ENCODE assay signal across 18 mouse cellular contexts in the genomic region with DNA sequence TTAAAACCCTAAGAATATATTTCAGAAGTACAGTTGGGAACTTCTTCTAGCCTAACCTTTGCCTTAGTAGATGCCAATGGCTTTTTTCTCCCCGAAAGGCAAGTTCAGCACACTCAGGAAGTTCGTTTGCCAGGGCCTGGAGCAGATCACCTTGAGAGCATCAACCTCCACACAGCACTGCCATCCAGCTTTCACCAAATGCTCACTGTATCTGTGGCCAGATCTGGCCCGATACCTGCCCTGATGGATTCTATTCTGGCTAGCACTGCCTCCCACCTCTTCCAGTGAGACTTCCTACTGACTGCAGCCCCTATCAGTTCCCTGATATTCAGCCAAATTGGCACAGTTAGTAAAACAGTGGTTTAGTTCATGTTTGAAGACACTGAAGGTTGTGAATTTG.
A peak's percentile ranks its signal among the peaks of the same experiment; 100 is the strongest.
DNase-seq lines count a peak whose midpoint lies in the region; ATAC-seq and TF ChIP-seq lines count a peak whose summit lies in the region.
"Had no signal": no experiment of that assay in that cellular context is flagged by ENCODE, and none has a peak within 500 bp of the region (broad histone marks: within the 10 kb centered on the region; RNA-seq: fewer than 3 reads in every experiment).

No protein-coding gene starts in this region.

- H3K27ac ChIP-seq in heart, embryonic 11.5 days (ENCODE audit: low read depth, low read length), result no peak overlapping the region
- H3K27ac ChIP-seq: embryonic facial prominence, embryonic 10.5 days; embryonic facial prominence, embryonic 12.5 days; forebrain, embryonic 13.5 days; forebrain, embryonic 15.5 days had no signal

- H3K36me3 ChIP-seq in heart, embryonic 11.5 days (ENCODE audit: control insufficient read depth, insufficient read depth, low read length), result no peaks in the 10 kb centered on the region
- H3K36me3 ChIP-seq: embryonic facial prominence, embryonic 10.5 days; embryonic facial prominence, embryonic 12.5 days; forebrain, embryonic 15.5 days had no signal

- no peaks in the 10 kb centered on the region for H3K9me3 ChIP-seq in heart, embryonic 11.5 days (replicated peaks; ENCODE audit: control insufficient read depth, low read length)
- H3K9me3 ChIP-seq: embryonic facial prominence, embryonic 10.5 days; embryonic facial prominence, embryonic 12.5 days; forebrain, embryonic 13.5 days; forebrain, embryonic 15.5 days had no signal

- no peak overlapping the region for H3K4me3 ChIP-seq in heart, embryonic 11.5 days (ENCODE audit: low read depth, low read length)
- H3K4me3 ChIP-seq: embryonic facial prominence, embryonic 10.5 days; embryonic facial prominence, embryonic 12.5 days; forebrain, embryonic 13.5 days; forebrain, embryonic 15.5 days had no signal

- H3K4me1 ChIP-seq in heart, embryonic 11.5 days (ENCODE audit: control insufficient read depth, insufficient read depth, low read length), result no peaks in the 10 kb centered on the region
- H3K4me1 ChIP-seq: embryonic facial prominence, embryonic 10.5 days; embryonic facial prominence, embryonic 12.5 days; forebrain, embryonic 13.5 days; forebrain, embryonic 15.5 days had no signal

- H3K4me2 ChIP-seq in heart, embryonic 11.5 days, result no peak overlapping the region
- H3K4me2 ChIP-seq: embryonic facial prominence, embryonic 12.5 days; forebrain, embryonic 13.5 days; forebrain, embryonic 15.5 days had no signal

- no peak for TF ChIP-seq CTCF in brain, embryonic 14.5 days (IDR thresholded peaks at IDR 0.05; ENCODE audit: borderline replicate concordance, extremely low read depth, insufficient read depth, insufficient read length)

- no peaks in the 10 kb centered on the region for H3K27me3 ChIP-seq in heart, embryonic 11.5 days (ENCODE audit: control insufficient read depth, insufficient read depth, low read length)
- H3K27me3 ChIP-seq: embryonic facial prominence, embryonic 12.5 days; forebrain, embryonic 13.5 days; forebrain, embryonic 15.5 days had no signal

- no peak overlapping the region for H3K9ac ChIP-seq in heart, embryonic 11.5 days (ENCODE audit: low read depth, low read length)
- H3K9ac ChIP-seq: embryonic facial prominence, embryonic 12.5 days; forebrain, embryonic 13.5 days; forebrain, embryonic 15.5 days; forebrain, postnatal 0 days had no signal

- TF ChIP-seq POLR2A in brain, embryonic 14.5 days (IDR thresholded peaks at IDR 0.05; ENCODE audit: borderline replicate concordance, extremely low read depth, insufficient read depth, insufficient read length, poor library complexity, severe bottlenecking), result no peak

- 72% methylated on average over 3 of the region's 3 CpGs for WGBS in heart, embryonic 11.5 days (ENCODE audit: insufficient replicate concordance)

- DNase-seq in cerebellum, postnatal 14 days, result peak; percentile 41 to 61
- no peak for DNase-seq in cerebellum, adult 18-20 months
- peak; percentile 89 for DNase-seq in heart, adult 11 months
- peak; percentile 11 for DNase-seq in brain, embryonic 14.5 days (ENCODE audit: low read depth)
- DNase-seq in frontal cortex, adult 2 months (ENCODE audit: extremely low spot score in 1 of 2, low spot score in 1 of 2), result no peak
- DNase-seq: adrenal gland, adult 2 months; adrenal gland, postnatal 10 days; adrenal gland, postnatal 25 days; cerebellum, adult 11-12 months; cerebellum, adult 8-10 months; cerebellum, adult 9-11 months; cerebellum, postnatal 36 days; forebrain, postnatal 0 days had no signal

- ATAC-seq in heart, embryonic 11.5 days (replicated peaks; ENCODE audit: insufficient number of reproducible peaks, low FRiP score, low TSS enrichment), result no peak
- ATAC-seq: forebrain, embryonic 13.5 days; forebrain, embryonic 15.5 days; forebrain, postnatal 0 days had no signal

Comparison
In these comparisons a context has a peak if more than half of its experiments do, and no peak if none do; other contexts are left out.
1. DNase-seq: peak in cerebellum, postnatal 14 days (2 of 2), heart, adult 11 months (single experiment) and brain, embryonic 14.5 days (single experiment); none in cerebellum, adult 18-20 months (0 of 2) and frontal cortex, adult 2 months (0 of 2).